Mouse (Mus musculus) thymus, adult 18-20 months (tissue): Measurements from ENCODE around the gene Ccdc149.

Experiments
- DNase-seq, 2 experiments: peaks; one replicate each; pipeline ENCODE4 v3.0.0; 2022; ENCODE audit warnings: mixed read lengths in 2 of 2

Gene Ccdc149

DNA sequence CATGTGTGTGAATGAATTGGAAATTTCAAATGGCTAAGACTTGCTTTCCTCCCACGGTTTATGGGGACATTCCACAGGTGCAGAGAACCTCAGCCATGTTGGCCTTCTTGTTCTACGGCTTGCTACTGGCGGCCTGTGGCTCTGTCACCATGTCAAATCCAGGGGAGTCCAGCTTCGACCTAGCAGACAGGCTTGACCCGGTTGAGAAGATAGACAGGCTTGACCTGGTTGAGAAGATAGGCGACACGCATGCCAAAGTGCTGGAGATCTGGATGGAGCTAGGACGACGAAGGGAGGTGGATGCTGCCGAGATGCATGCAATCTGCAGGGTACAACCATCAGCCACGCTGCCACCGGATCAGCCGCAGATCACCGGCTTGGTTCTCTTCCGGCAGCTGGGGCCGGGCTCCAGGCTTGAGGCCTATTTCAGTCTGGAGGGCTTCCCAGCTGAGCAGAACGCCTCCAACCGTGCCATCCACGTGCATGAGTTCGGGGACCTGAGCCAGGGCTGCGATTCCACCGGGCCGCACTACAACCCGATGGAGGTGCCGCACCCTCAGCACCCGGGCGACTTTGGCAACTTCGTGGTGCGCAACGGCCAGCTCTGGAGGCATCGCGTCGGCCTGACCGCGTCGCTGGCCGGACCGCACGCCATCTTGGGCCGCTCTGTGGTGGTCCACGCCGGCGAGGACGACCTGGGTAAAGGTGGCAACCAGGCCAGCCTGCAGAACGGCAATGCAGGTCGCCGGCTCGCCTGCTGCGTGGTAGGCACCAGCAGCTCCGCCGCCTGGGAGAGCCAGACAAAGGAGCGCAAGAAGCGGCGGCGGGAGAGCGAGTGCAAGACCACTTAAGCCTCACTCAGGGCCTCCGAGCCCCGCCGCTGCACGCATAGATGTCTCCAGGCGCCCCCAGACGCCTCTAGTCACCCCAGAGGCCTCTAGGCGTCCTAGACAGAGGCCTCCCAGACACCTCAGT is 103.2 kb downstream of the Ccdc149 start:
- no peak for DNase-seq

- no peak for DNase-seq
These were observed 104.7 kb downstream of the Ccdc149 start for GRCm38 (mm10) chr5:52366661-52367060.

DNA sequence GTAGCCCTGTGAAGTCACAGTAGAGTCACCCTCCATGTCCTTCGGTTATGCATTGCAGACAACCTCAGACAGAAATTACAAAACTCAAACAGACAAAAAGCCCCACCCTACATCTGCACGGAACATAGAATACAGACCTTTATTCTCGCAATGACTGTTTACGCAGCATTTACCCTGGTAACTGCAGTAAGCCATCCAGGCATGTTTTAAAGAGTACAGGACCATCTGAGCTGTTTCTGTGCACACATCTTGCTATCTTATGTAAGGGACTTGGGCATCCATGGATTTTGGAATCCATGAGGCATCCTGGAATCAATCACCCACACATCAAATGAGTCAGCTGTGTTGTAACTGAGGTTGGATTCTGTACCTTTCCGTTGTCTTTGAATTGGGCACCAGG is 105.4 kb downstream of the Ccdc149 start:
- DNase-seq: no peak

DNA sequence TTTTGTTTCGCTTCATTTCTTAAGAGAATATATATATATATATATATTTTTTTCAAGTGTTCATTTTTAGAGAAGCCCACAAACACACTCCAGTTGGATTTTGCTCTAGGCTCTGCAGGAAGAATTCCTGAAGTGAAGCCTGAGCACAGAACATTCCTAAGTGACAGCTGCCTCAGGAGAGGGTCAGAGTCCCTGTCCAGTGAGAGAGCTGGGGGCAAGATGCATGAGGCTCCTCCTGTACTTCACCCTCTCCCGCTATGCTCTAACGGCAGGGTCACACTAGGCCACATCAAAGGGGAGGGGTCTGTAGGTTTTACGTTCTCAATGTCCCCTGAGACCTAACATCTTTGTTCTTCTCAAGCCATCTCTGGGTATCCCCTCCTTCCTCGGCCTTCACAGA is 106.8 kb downstream of the Ccdc149 start:
- no peak for DNase-seq

DNA sequence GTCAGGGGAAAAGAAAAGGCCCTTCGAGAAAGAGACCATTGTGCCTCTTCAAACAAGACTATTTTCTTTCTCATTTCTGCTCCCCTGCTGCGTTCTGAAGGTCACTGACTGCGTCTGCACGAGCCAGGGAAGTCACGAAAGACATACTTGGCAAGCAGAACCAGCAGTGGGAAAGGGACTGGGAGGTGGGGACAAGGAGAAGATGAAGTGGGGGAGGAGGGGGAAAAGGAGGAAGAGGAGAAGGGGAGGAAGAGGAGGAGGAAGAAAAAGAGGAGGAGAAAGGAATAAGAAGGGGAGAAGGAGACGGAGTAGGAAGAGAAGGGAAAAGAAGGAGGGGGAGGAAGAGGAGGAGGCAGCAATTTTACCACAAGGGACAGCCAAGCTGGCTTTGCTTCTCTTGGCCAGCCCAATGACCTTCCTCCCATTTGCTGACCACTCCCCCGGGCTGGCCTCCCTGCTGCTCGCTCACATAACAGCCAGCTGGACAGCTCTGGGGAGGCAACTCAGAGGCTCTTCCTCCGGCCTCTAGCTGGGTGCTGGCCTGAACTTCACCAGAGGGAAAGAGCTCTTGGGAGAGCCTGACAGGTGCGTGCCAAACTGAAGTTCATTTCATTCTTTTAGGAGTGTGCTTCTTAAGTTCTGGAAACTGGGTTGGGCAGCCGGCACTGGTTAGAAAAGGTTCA is 107.7 kb downstream of the Ccdc149 start, which contains the start of gene Sod3:
TSS of gene Sod3 (plus strand) at position 324 of the 683 bp plus-strand sequence.
- no peak for DNase-seq

DNA sequence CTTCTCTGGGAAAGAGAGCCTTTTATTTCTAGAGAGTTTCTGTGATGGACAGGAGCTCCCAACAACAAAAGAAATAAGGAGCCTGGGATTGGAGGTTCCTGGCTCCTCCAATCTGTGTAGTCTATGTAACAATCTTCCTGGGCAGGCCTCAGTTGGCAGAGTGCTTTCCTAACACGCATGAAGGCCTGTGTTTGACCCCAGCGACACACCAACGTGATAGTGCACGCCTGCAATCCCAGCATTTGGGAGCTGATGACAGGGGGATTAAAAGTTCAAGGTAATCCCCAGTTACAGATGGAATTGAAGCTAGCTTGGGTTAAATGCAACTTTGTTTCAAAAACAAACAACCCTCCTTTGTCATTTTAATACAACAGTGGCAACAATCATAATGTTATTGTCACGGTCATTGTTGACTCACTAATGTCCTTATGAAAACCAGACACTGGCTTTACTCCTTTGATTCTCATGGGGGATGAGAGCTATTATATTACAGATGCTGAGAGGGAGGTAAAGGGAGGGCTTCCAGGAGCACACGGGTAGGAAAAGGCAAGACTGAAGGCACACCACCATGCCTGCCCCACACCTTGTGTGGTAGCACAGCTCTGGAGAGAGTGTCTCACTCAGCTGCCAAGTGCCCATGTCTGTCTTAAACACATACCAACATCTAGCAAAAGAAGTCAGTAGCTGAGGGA is 108.4 kb downstream of the Ccdc149 start:
- DNase-seq: no peak

DNA sequence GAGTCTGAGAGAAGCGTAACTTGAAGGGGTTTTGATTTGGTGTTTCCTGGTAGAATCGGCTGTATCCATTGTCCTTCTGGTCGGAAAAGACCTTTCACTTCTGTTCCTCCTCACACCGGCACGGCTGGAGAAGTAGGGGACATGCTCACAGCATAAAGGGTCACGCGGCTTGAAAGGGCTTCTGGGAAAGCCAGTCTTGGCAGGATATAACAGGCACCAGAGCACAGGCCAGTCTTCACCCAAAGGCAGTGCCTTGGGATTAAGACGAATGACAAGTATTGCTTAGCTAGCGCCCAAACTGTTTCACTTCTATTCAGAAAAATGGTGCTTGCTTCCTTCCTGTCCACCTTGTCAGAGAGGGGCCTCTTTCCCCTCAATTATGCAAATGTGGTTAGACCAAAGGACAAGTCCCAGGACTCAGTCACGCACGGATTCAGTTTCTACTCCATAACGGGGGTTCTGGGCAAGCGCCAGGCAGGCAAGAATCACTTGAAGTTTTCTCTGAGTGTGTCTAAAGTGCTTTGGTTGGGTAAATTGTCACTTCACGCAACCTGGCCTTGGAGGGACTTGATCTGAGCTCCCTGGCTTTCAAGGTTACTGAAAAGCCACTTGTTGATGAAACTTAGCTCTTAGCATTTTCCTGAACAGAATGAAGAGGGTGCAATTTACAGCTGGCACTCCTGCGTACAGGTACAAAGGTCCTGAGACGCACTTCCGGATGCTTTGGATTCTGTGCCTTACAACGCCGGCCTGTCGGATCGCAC is 110.9 kb downstream of the Ccdc149 start:
- no peak for DNase-seq

- no peak for DNase-seq
These were observed 113.2 kb downstream of the Ccdc149 start for GRCm38 (mm10) chr5:52358120-52358519.

DNA sequence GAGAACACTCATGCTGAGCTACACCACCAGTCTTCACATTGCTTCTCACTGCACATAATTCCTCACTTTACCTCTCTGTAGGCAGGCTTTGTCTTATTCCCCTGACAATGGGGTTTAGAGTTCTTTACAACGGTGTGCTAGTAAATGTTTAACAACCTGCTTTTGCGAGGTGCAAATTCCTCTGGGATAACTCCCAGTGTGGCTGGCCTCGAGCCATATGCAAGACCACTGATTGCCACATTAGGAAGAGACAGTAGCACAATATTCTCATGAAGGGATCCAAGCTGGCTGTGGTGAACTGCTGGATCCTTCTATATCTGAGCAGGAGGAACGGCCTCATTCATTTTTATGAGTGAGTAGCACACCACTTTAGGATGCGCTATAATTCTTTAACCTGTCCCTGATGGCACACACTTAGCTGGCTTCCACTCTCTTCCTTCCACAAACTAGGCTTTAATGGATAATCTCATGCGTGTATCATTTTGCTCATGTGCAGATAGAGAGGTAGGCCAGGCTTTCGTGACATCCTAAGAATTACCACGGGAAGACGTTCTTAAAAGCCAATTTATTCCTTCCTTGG is 114.1 kb downstream of the Ccdc149 start:
- DNase-seq: no peak

- DNase-seq: no peak
These were observed 115.7 kb downstream of the Ccdc149 start for GRCm38 (mm10) chr5:52355612-52356011.

DNA sequence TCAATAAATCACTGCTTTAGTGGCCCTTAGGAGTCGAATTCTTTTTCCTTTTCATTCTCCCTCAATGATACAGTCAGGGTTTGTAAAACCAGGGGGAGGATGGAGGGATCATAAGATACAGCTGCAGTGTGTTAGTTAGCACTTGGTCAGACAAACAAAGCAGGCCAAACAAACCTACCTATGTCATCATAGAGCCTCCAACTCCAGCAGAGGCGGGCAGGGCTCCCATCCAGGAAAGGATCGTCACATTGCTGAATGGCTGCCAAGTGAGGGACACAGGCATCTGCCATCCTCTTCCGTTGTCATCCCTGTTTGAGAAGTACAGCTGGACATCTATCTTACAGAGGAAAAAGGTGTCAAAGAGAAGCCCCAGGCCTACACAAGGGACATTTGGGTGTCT is 116.9 kb downstream of the Ccdc149 start:
- no peak for DNase-seq

GRCm38 (mm10) chr5:52352730-52353129 is 118.6 kb downstream of the Ccdc149 start:
- DNase-seq: no peak

DNA sequence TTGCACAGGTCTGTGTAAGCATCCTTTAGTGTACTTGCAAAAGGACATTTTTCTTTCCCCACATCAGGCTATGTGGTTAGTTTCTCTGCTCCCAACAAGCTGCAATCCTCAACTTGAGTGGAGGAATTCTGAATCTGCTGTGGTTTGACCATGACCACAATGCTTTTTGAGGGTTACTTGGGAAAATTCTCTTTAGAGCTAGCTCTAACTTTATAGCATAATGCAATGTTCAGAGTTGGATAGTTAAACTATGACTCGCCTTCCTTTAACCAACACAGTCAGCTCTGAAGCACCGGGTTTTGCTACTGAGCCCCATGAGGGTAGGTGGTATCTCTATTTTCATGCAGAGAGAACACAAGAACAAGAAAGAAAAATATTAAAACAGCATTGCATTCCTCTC is 119.8 kb downstream of the Ccdc149 start:
- DNase-seq: no peak

DNA sequence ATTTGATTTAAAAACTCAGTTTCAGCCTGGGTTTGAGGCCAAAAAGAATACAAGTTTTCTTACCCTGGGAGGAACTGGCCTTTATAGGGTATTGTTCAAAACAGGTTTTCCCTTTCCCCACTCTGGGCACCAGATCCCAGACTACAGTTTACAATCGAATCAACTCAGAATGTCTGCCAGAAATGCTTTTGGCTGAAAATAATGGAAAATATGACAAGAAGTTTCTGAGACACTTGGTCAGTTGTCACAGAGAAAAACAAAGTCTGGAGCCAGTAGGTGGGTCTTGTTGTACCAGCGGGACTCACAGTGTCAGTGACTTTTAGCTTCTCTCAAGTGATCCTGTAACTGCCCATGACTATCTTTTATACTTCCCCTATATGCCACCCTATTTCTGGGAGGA is 120.9 kb downstream of the Ccdc149 start:
- DNase-seq: no peak

DNA sequence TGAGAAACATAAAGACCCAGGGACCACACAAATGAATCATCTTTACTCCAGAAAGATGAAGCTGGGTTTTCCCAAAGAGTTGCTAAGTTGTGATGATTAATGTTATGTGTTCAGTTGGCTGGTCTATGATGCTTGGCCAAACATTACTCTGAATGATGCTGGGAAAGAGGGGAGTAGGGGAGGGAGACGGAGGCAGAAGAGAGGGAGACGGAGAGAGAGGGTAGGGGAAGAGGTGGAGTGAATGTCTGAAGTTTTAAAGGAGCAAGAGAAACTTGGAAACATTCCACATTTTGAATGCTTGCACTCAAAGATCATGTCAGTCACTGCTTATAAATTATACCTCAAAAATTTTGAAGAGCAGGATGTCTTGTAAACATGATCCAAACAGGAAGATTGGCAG is 124.4 kb downstream of the Ccdc149 start:
- DNase-seq: no peak

- DNase-seq: no peak
These were observed 132.2 kb downstream of the Ccdc149 start for GRCm38 (mm10) chr5:52339134-52339533.

DNA sequence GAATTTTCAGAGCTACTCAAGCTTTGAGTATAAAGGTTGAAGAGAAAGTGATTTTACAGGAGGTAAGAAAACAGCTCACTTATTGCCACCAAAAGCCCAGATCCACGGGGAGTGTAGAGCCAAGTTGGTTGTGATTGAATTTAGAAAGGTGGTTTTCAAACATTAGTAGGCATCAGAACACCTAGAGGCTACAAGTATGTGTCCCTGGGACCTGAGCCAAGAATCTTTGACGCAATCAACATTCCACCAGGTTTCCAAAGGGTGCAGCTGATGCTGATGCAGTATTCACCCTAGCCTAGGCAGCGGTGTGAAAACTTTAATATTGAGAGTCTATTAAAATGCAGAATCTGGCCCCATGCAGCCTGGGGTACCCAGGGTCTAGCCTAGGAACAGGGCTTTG is 135.7 kb downstream of the Ccdc149 start:
- DNase-seq: no peak

GRCm38 (mm10) chr5:52332120-52332519 is 139.2 kb downstream of the Ccdc149 start:
- no peak for DNase-seq
